Mouse (Mus musculus) stomach, embryonic 15.5 days (tissue): ENCODE measurements around the gene Trpv5. TPM values are rescaled to one million over a fixed set of nuclear protein-coding genes. Genes with fewer than 3 reads are reported as not detected.

Experiments
- ATAC-seq: fragments of 200-750 bp; cut with Nextera tagmentation; 2 replicates; pipeline ENCODE4 v1.8.0; 2017; ENCODE audit warnings: low read depth, moderate number of reproducible peaks, moderate TSS enrichment; ENCODE audit not compliant: insufficient read depth, low FRiP score
- H3K27ac ChIP-seq: fragments of 300-500 bp; sonication (generic); 2 replicates; pipeline ENCODE4 v1.5.1; 2015; ENCODE audit warnings: mild to moderate bottlenecking, inconsistent platforms
- H3K27me3 ChIP-seq: fragments of 300-500 bp; sonication (generic); replicated peaks from 2 replicates; pipeline ENCODE4 v1.6.1; 2015; ENCODE audit warnings: inconsistent platforms
- H3K36me3 ChIP-seq: fragments of 300-500 bp; sonication (generic); 2 replicates; pipeline ENCODE4 v1.6.1; 2015; ENCODE audit warnings: inconsistent platforms
- H3K4me1 ChIP-seq: fragments of 300-500 bp; sonication (generic); 2 replicates; pipeline ENCODE4 v1.6.1; 2015; ENCODE audit warnings: inconsistent platforms
- H3K4me2 ChIP-seq: fragments of 300-500 bp; sonication (generic); 2 replicates; pipeline ENCODE4 v1.6.1; 2015; ENCODE audit warnings: mild to moderate bottlenecking, inconsistent platforms
- H3K4me3 ChIP-seq: fragments of 300-500 bp; sonication (generic); replicated peaks from 2 replicates; pipeline ENCODE4 v1.5.1; 2015; ENCODE audit warnings: inconsistent platforms
- H3K9ac ChIP-seq: fragments of 300-500 bp; sonication (generic); 2 replicates; pipeline ENCODE4 v1.6.1; 2015; ENCODE audit warnings: inconsistent platforms
- H3K9me3 ChIP-seq: fragments of 300-500 bp; sonication (generic); 2 replicates; pipeline ENCODE4 v1.6.1; 2016; ENCODE audit warnings: inconsistent platforms
- WGBS: fragments of 180-500 bp; shearing (Covaris S2); methylation state at CpG from one replicate; pipeline ENCODE4 v1.1.7; 2015; 5-methylcytosine and 5-hydroxymethylcytosine counted together
- polyA plus RNA-seq: library from polyadenylated mRNA; unstranded; fragments of >200 nt; fragmentation: Nextera tagmentation; extraction: Ambion mirVana; gene quantifications from 2 replicates; pipeline ENCODE4 v1.2.1, GENCODE M21; 2015

Trpv5 gene
- polyA plus RNA-seq, 1 experiment from 2014 or later, result 0.04 TPM

DNA sequence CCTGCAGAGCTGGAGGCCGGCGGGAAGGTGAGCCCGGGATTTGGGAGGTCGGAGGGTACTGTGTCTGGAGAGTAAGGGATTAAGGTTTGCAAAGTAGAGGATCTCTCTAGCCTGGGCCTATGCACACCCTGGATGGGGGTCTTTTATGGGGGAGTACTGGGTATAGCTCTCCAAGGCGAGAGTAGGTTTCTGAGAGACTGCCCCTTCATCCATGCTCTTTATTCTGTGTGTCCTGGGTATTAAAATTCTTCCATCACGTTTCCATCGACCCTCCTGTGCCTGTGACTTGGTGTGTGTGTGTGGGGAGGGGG, 74.8 kb downstream of the Trpv5 start:
- H3K4me3 ChIP-seq, result peak overlapping the region; percentile 81
- no peaks in the 10 kb centered on the region for H3K27me3 ChIP-seq
- ATAC-seq, result peak; percentile 15; the same call in 1 of the 2 replicates
- H3K4me1 ChIP-seq, result 0 out of 2 replicates have a peak, but pooled peaks cover 2% of the 10 kb centered on the region
- H3K9me3 ChIP-seq, result no peaks in the 10 kb centered on the region
- H3K9ac ChIP-seq, result peak overlapping the region; percentile 68; the same call in 1 of the 2 replicates
- peak overlapping the region; percentile 91; the same call in 1 of the 2 replicates for H3K27ac ChIP-seq
- no peaks in the 10 kb centered on the region for H3K36me3 ChIP-seq
- peak overlapping the region; percentile 96 for H3K4me2 ChIP-seq
- 2% methylated on average over 7 of the region's 7 CpGs for WGBS

DNA sequence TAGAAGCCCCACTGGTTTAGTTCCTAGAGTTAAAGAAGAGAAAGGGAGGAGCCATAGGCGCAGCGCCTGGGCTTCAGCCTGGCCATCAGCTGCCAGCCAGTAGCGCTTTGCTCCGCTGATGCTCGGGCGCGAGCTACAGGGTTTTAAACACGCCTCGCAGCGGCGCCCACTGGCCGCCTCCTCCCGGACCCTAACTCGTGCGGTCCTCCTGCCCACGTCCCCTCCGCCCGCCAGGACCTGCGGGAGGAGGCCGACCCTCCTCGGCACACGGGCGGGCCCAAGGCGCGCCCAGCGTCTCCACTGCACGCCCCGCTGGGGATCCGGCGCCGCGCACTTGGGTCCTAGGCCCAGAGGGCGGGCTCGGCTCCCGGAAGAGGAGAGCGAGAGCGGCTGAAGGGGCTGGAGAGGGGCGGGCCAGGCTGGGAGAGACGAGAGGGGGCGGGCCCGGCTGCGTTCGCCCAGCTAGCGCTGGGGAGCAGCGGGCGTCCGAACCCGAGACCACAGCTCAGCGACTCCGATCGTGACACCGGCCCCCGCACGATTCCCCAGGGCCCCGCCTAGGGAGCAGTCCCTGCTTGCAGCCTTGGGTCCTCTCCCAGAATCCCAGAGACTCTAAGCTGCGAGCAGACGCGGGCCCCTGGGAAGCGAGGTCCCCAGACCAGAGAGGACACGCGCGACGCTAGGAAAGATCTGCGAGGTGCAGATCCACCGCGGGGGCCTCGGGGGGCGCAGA, 75.3 kb downstream of the Trpv5 start, which contains the start of gene Ephb6:
TSS of gene Ephb6 (plus strand) at position 422 of the 733 bp plus-strand sequence.
- ATAC-seq, result peak; percentile 97
- H3K27me3 ChIP-seq, result no peaks in the 10 kb centered on the region
- H3K4me2 ChIP-seq, result peak within 1 kb of the TSS; percentile 96
- peak within 1 kb of the TSS; percentile 91 for H3K27ac ChIP-seq
- peak within 1 kb of the TSS; percentile 81 for H3K4me3 ChIP-seq
- WGBS, result under 1% methylated on average over 68 of the region's 68 CpGs
- H3K36me3 ChIP-seq, result no peaks in the 10 kb centered on the region
- H3K4me1 ChIP-seq, result 0 out of 2 replicates have a peak, but pooled peaks cover 2% of the 10 kb centered on the region
- peak within 1 kb of the TSS; percentile 68 for H3K9ac ChIP-seq
- H3K9me3 ChIP-seq, result no peaks in the 10 kb centered on the region

DNA sequence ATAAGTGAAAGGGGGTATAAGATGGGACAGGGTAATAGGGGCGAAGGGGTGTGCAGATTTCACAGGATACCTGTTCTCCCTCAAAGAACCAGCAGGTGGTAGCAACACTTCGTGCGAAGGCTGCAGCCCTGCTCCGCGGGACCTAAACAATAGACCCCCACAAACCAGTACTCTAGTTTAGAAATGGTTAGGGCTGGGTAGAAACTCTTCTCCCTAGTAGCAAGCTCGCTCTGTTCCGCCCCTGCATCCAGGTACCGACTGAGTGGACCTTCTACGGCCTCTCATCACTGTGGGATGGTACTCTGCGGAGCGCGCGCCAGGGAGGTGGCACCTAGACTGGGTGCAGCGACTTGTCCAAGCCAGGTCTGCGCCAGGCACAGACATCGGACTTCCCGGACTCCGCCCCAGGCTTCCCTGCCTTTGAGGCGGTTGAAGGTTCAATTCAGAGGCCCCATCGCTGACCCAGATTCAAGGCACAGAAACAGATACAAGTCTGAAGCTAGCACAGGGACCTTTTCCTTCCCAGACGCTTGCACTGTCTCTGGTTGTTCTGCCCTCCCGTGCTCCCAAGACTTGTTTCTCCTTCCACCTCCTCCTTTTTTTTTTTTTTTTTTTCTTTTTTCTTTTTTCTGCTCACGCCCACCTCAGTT, 76.0 kb downstream of the Trpv5 start:
- Histone ChIP-seq H3K27me3 (no peaks in the 10 kb centered on the region), H3K27ac (peak overlapping the region; percentile 91)

More for the DNA sequence above, 76.0 kb downstream of the Trpv5 start:
- H3K36me3 ChIP-seq, result no peaks in the 10 kb centered on the region
- peak; percentile 29 for ATAC-seq
- peak overlapping the region; percentile 96 for H3K4me2 ChIP-seq
- H3K4me1 ChIP-seq, result 0 out of 2 replicates have a peak, but pooled peaks cover 2% of the 10 kb centered on the region
- WGBS, result under 1% methylated on average over 23 of the region's 23 CpGs
- H3K9me3 ChIP-seq, result no peaks in the 10 kb centered on the region
- H3K9ac ChIP-seq, result peak overlapping the region; percentile 68
- peak overlapping the region; percentile 81 for H3K4me3 ChIP-seq

Other genes starting within 250 kb of the Trpv5 start
- gene Gm10334, start 234.6 kb downstream of the Trpv5 start, polyA plus RNA-seq, result 89.9 and 105 TPM in 2 replicates
- gene Prss1, start 221.8 kb downstream of the Trpv5 start, polyA plus RNA-seq, result 367 and 403 TPM in 2 replicates
- 141 and 187 TPM in 2 replicates for gene Prss2, start 159.0 kb downstream of the Trpv5 start, polyA plus RNA-seq
- gene Ephb6, start 75.3 kb downstream of the Trpv5 start, polyA plus RNA-seq, result 9.2 and 12.0 TPM in 2 replicates
- 5.0 and 5.3 TPM in 2 replicates for gene Trpv6, start 44.4 kb downstream of the Trpv5 start, polyA plus RNA-seq
- 0.24 and 0.68 TPM in 2 replicates for gene Llcfc1, start 3.7 kb upstream of the Trpv5 start, polyA plus RNA-seq
- gene Kel, start 23.6 kb upstream of the Trpv5 start, polyA plus RNA-seq, result 9.4 and 21.7 TPM in 2 replicates
- not detected in 2 replicates for gene Olfr459, start 94.4 kb upstream of the Trpv5 start, polyA plus RNA-seq
- gene Pip, start 166.8 kb upstream of the Trpv5 start, polyA plus RNA-seq, result not detected in 2 replicates
- not detected in 2 replicates for gene Sval2, start 172.2 kb upstream of the Trpv5 start, polyA plus RNA-seq